Mouse (Mus musculus): ENCODE results near the gene Lgmn.
A peak's percentile ranks its signal among the peaks of the same experiment; 100 is the strongest.

Gene Lgmn

GRCm38 (mm10) chr12:102432238-102432637 is 7.4 kb downstream of the Lgmn start:
- no peak for DNase-seq (ENCODE audit: low spot score)

GRCm38 (mm10) chr12:102430228-102430627 is 9.4 kb downstream of the Lgmn start:
- no peak for DNase-seq (ENCODE audit: low spot score)

GRCm38 (mm10) chr12:102429656-102430055 is 10.0 kb downstream of the Lgmn start:
- DNase-seq (ENCODE audit: low spot score) = no peak

- no peak for DNase-seq (ENCODE audit: low spot score)
Measured at GRCm38 (mm10) chr12:102426285-102426684, 13.3 kb downstream of the Lgmn start.

GRCm38 (mm10) chr12:102425048-102425578 is 14.5 kb downstream of the Lgmn start:
- no peak for DNase-seq (ENCODE audit: low spot score)

GRCm38 (mm10) chr12:102424456-102424855 is 15.2 kb downstream of the Lgmn start:
- DNase-seq (ENCODE audit: low spot score) = no peak

GRCm38 (mm10) chr12:102423625-102424024 is 16.0 kb downstream of the Lgmn start:
- DNase-seq (ENCODE audit: low spot score) = no peak

GRCm38 (mm10) chr12:102422623-102423320 is 16.8 kb downstream of the Lgmn start:
- DNase-seq (ENCODE audit: low spot score) = no peak

GRCm38 (mm10) chr12:102422065-102422464 is 17.5 kb downstream of the Lgmn start:
- peak; percentile 42 for DNase-seq (ENCODE audit: low spot score)

- DNase-seq (ENCODE audit: low spot score) = no peak
Measured at GRCm38 (mm10) chr12:102420168-102420890, 19.3 kb downstream of the Lgmn start.

GRCm38 (mm10) chr12:102419544-102419943 is 20.1 kb downstream of the Lgmn start:
- no peak for DNase-seq (ENCODE audit: low spot score)

- no peak for DNase-seq (ENCODE audit: low spot score)
Measured at GRCm38 (mm10) chr12:102417701-102418100, 21.9 kb downstream of the Lgmn start.

GRCm38 (mm10) chr12:102416955-102417510 is 22.6 kb downstream of the Lgmn start:
- no peak for DNase-seq (ENCODE audit: low spot score)

GRCm38 (mm10) chr12:102416391-102416837 is 23.2 kb downstream of the Lgmn start:
- no peak for DNase-seq (ENCODE audit: low spot score)

- no peak for DNase-seq (ENCODE audit: low spot score)
Measured at GRCm38 (mm10) chr12:102414686-102415085, 24.9 kb downstream of the Lgmn start.

- DNase-seq (ENCODE audit: low spot score) = no peak
Measured at GRCm38 (mm10) chr12:102413171-102413570, 26.4 kb downstream of the Lgmn start.

- DNase-seq (ENCODE audit: low spot score) = no peak
Measured at GRCm38 (mm10) chr12:102398588-102398987, 41.0 kb downstream of the Lgmn start.

- DNase-seq (ENCODE audit: low spot score) = no peak
Measured at GRCm38 (mm10) chr12:102395998-102396991, 43.3 kb downstream of the Lgmn start.

- DNase-seq (ENCODE audit: low spot score) = no peak
Measured at GRCm38 (mm10) chr12:102395537-102395936, 44.1 kb downstream of the Lgmn start.

- DNase-seq (ENCODE audit: low spot score) = no peak
Measured at GRCm38 (mm10) chr12:102394496-102394895, 45.1 kb downstream of the Lgmn start.

- peak; percentile 12 for DNase-seq (ENCODE audit: low spot score)
Measured at GRCm38 (mm10) chr12:102391982-102392381, 47.6 kb downstream of the Lgmn start.

- no peak for DNase-seq (ENCODE audit: low spot score)
Measured at GRCm38 (mm10) chr12:102391109-102391508, 48.5 kb downstream of the Lgmn start.
